Mouse (Mus musculus) heart, embryonic 14.5 days (tissue): ENCODE results near the gene Cbx1. TPM values are rescaled to one million over a fixed set of nuclear protein-coding genes. Genes with fewer than 3 reads are reported as not detected.

Experiments used
- ATAC-seq: fragments of 200-750 bp; cut with Nextera tagmentation; 2 replicates; pipeline ENCODE4 v1.8.0; 2017; ENCODE audit warnings: low read depth, moderate TSS enrichment; ENCODE audit not compliant: insufficient number of reproducible peaks, insufficient read depth, low FRiP score
- H3K27ac ChIP-seq, 2 experiments: fragments of 200-500 bp in 1 of 2; fragments of 300-500 bp in 1 of 2; sonication (generic) in 1 of 2; replicated peaks in 1 of 2; 2 replicates each; pipeline ENCODE4 v1.5.1; 2012 to 2014; ENCODE audit warnings: low read depth in 2 of 2, low read length in 2 of 2, control low read depth in 1 of 2, mild to moderate bottlenecking in 1 of 2, mixed read lengths in 1 of 2; ENCODE audit not compliant: control insufficient read depth in 1 of 2, insufficient read depth in 1 of 2
- H3K27me3 ChIP-seq: fragments of 300-500 bp; sonication (generic); 2 replicates; pipeline ENCODE4 v1.6.1; 2014; ENCODE audit warnings: mild to moderate bottlenecking, low read length, control low read depth; ENCODE audit not compliant: control insufficient read depth, insufficient read depth
- H3K36me3 ChIP-seq: fragments of 300-500 bp; sonication (generic); 2 replicates; pipeline ENCODE4 v1.6.1; 2014; ENCODE audit warnings: mild to moderate bottlenecking, control low read depth, low read length, mixed read lengths; ENCODE audit not compliant: control insufficient read depth, insufficient read depth
- H3K4me1 ChIP-seq, 2 experiments: fragments of 200-500 bp in 1 of 2; fragments of 300-500 bp in 1 of 2; sonication (generic) in 1 of 2; 2 replicates each; pipeline ENCODE4 v1.6.1; 2012 to 2014; ENCODE audit warnings: low read length in 2 of 2, control low read depth in 1 of 2, mixed read lengths in 1 of 2; ENCODE audit not compliant: control insufficient read depth in 2 of 2, insufficient read depth in 2 of 2
- H3K4me2 ChIP-seq: fragments of 300-500 bp; sonication (generic); 2 replicates; pipeline ENCODE4 v1.6.1; 2014; ENCODE audit warnings: mild to moderate bottlenecking, low read length
- H3K4me3 ChIP-seq, 2 experiments: fragments of 200-500 bp in 1 of 2; fragments of 300-500 bp in 1 of 2; sonication (generic) in 1 of 2; 2 replicates each; pipeline ENCODE4 v1.5.1; 2012 to 2014; ENCODE audit warnings: low read length in 2 of 2, mild to moderate bottlenecking in 2 of 2, control low read depth in 1 of 2, low read depth in 1 of 2, moderate library complexity in 1 of 2; ENCODE audit not compliant: control insufficient read depth in 1 of 2, insufficient read depth in 1 of 2
- H3K9ac ChIP-seq: fragments of 300-500 bp; sonication (generic); 2 replicates; pipeline ENCODE4 v1.6.1; 2014; ENCODE audit warnings: mild to moderate bottlenecking, low read length
- H3K9me3 ChIP-seq: fragments of 300-500 bp; sonication (generic); 2 replicates; pipeline ENCODE4 v1.6.1; 2016; ENCODE audit warnings: low read length, control low read depth; ENCODE audit not compliant: control insufficient read depth
- WGBS: fragments of 180-500 bp; shearing (Covaris S2); extraction: QIAGEN DNeasy Blood & Tissue Kit; methylation state at CpG from one replicate; pipeline ENCODE4 v1.1.7; 2014; 5-methylcytosine and 5-hydroxymethylcytosine counted together
- polyA plus RNA-seq: library from polyadenylated mRNA; unstranded; fragments of >200 nt; fragmentation: Nextera tagmentation; extraction: Ambion mirVana; gene quantifications from 2 replicates; pipeline ENCODE4 v1.2.1, GENCODE M21; 2014

Cbx1 gene
- polyA plus RNA-seq, 1 experiment from 2014 or later, result 44.2 TPM

DNA sequence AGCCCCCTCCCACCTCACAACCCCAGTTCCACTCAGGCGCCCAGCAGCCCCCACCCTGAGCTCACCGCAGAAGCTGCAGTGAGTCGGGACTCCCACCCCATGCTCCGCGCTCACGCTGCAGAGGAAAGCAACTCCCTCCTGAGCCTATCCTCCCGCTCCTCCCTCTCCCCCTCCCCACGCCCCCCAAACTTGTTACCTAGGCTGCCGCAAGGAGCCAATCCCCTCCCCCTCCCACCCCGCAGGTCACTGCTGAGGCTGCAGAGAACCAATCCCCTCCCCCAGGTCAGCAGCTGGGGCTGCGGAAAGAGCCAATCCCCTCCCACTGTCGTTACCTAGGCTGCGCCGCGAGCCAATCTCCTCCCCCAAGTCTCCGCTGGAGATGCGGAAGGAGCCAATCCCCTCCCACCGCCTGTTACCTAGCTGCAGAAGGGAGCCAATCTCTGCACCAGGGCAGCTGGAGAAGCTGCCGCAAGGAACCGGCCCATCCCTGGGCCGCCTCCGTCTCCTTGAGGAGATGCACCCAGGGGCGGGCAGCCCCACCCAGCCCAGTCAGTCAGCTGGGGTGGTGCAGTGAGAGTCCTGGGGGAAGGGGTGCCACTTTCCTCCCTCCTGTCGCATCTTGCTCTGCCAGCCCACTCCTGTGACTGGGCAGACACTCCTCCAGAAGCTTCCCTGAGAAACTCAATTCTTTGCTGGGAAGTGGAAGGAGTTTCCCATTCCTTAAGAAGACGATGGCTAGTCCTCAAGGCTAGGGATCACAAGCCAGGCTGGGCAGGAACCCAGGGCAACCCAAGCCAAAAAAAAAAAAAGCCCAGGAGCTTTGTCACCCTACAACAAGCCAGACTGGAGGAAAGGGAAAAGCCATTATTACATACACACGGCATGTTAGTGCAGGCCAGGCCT, 35.2 kb downstream of the Cbx1 start:
- under 1% methylated on average over 24 of the region's 26 CpGs for WGBS
- ATAC-seq, result peak; percentile 77
- Histone ChIP-seq H3K4me2 (peak overlapping the region; percentile 98), H3K4me1 (peaks cover 40 to 60% of the 10 kb centered on the region in 2 experiments), H3K4me3 (peak overlapping the region; percentile 44 to 67), H3K27ac (peak overlapping the region; percentile 77 to 99), H3K27me3 (no peaks in the 10 kb centered on the region), H3K9me3 (no peaks in the 10 kb centered on the region), H3K36me3 (peaks cover 57% of the 10 kb centered on the region), H3K9ac (peak overlapping the region; percentile 73)

DNA sequence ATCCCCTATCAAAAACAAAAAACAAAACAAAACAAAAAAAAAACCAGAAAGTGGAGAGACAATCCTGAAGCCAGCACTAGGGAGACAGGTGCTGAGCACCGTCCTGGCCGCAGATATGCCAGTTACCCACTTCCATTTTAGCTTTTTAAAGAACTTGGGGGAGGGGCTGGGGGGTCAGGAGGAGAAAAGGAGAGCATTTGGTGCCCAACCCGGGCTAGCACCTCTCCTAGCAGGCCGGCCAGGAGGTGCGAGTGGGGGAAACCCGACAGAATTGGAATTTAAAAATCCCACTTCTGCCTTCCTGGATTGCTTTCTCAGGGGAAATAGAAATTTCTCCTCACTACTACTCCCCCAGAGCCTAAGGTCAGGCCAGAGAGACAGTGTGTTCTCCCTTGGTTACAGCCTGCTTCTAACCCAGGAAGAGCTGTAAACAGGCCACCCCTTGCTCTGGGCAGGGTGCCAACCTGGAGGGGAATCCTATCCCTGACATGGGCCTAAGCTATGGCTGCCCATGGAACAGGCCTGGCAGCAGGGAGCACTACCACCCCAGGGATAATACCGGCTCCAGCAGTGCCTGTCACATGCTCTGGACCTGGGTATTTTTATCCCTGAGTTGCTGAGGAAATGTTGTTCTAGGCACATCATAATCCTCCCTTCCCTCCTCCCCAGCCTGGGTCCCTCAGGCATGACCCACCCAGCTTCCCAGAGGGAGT, 36.0 kb downstream of the Cbx1 start:
- ATAC-seq, result peak; percentile 25
- peaks cover 40 to 60% of the 10 kb centered on the region in 2 experiments for H3K4me1 ChIP-seq
- peaks cover 49% of the 10 kb centered on the region for H3K36me3 ChIP-seq

DNA sequence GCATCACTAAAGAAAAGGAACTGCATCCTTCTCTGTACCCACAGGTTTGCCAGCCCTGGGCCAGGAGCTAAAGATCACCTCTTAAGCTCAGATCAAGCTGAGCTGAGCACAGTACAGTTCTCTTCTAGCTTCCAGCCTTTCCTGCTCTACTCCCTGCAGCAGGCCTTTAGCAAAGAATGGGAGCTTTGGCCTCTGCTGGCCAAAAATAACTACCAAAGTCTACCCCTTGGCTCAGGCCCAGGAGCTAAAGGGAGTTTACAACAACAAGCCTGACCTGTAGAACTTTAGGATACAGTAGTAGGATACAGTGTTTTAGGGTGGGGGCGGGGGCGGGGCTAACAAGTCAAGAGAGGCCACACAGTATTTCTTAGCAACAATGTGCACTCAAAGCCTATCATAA, 37.6 kb downstream of the Cbx1 start:
- Histone ChIP-seq H3K9ac (peak overlapping the region; percentile 92), H3K27me3 (no peaks in the 10 kb centered on the region), H3K4me1 (peaks cover 40 to 66% of the 10 kb centered on the region in 2 experiments), H3K27ac (peak overlapping the region; percentile 77 to 99), H3K9me3 (no peaks in the 10 kb centered on the region), H3K36me3 (peaks cover 34% of the 10 kb centered on the region), H3K4me3 (peak overlapping the region; percentile 2 to 67; a peak in 3 of 4 replicates), H3K4me2 (peak overlapping the region; percentile 98)
- ATAC-seq, result no peak
- WGBS, result 68% methylated on average over 2 of the region's 2 CpGs

More for the DNA sequence above, 36.0 kb downstream of the Cbx1 start:
- peak overlapping the region; percentile 7 to 67; a peak in 2 of 4 replicates for H3K4me3 ChIP-seq
- peak overlapping the region; percentile 92 for H3K9ac ChIP-seq
- H3K27me3 ChIP-seq, result no peaks in the 10 kb centered on the region
- peak overlapping the region; percentile 77 to 99 for H3K27ac ChIP-seq
- WGBS, result 19% methylated on average over 7 of the region's 7 CpGs
- H3K4me2 ChIP-seq, result peak overlapping the region; percentile 98
- H3K9me3 ChIP-seq, result no peaks in the 10 kb centered on the region

DNA sequence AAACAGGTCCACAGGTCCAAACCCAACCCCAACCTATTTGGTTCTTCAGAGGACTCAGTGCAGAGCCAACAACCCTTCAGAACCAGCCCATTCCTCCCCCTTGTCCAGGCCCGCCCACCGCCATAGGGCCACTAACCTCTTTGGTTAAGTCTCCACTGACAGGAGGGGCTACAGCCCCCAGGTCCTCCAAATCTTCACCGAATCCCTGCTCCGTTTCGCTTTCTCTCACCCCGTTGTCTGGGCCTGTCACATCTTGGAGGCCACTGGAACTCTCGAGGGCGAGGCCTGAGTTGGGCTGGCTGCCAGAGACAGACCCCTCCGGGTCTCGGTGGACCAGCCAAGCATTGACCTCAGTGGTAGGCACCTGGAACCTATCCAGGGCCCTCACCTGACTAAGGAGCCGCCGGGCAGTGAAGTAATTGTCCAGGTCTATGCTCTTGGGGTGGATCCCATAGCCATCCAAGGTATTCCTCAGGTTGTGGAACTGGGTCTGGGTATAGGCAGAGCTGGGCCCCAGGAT, 38.2 kb downstream of the Cbx1 start:
- Histone ChIP-seq H3K4me1 (peaks cover 40 to 65% of the 10 kb centered on the region in 2 experiments), H3K27ac (peak overlapping the region; percentile 55 to 99), H3K9me3 (no peaks in the 10 kb centered on the region), H3K36me3 (peaks cover 28% of the 10 kb centered on the region), H3K9ac (peak overlapping the region; percentile 92), H3K4me3 (peak overlapping the region; percentile 34 to 67), H3K27me3 (no peaks in the 10 kb centered on the region), H3K4me2 (peak overlapping the region; percentile 98)
- no peak for ATAC-seq
- 53% methylated on average over 12 of the region's 12 CpGs for WGBS

DNA sequence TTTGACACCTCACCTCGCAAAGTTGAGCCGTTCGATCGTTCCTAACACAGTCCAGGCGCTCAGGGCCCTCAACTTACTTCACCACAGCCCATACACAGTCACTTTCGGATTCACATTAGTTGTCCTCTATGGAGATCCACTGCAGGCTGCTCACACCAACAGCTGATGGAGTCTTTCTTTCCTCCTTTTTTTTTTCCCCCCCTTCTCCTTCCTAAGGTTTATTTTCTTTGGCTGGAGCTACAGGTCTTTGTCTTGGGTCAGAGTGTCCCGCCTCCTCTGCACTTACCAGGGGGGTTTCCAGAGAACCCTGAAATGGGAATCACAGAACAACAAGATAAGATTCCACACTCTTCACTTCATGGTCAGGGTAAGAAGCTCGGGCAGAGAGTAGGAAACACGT, 39.0 kb downstream of the Cbx1 start:
- peak overlapping the region; percentile 55 to 99 for H3K27ac ChIP-seq
- H3K9me3 ChIP-seq, result no peaks in the 10 kb centered on the region
- H3K36me3 ChIP-seq, result peaks cover 20% of the 10 kb centered on the region
- peak overlapping the region; percentile 92 for H3K9ac ChIP-seq
- 29% methylated on average over 9 of the region's 9 CpGs for WGBS
- no peak for ATAC-seq
- H3K27me3 ChIP-seq, result no peaks in the 10 kb centered on the region
- peaks cover 39 to 57% of the 10 kb centered on the region in 2 experiments for H3K4me1 ChIP-seq
- peak overlapping the region; percentile 34 to 67 for H3K4me3 ChIP-seq
- H3K4me2 ChIP-seq, result peak overlapping the region; percentile 98

DNA sequence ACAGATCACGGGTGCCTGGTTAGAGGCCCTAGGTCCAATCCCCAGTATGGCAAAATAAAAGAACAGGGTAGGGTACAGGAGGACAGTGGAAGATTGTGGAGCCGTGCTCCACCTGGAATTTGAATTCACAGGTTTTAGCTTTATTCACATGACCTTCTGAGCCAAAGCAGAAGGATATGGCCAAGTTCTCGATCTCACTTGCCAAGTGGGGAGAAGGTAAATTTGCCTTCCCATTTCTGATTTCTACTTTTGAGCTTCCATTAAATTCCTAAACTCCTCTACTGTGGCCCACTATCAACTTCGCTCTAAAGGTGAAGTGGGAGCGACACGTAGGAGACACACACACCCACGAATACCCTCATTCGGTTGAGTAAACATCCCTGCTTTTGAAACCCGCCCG, 40.0 kb downstream of the Cbx1 start:
- H3K4me3 ChIP-seq, result peak overlapping the region; percentile 67 to 79
- WGBS, result 4% methylated on average over 10 of the region's 10 CpGs
- ATAC-seq, result no peak
- peak overlapping the region; percentile 98 for H3K4me2 ChIP-seq
- H3K9me3 ChIP-seq, result no peaks in the 10 kb centered on the region
- H3K36me3 ChIP-seq, result peaks cover 20% of the 10 kb centered on the region
- peak overlapping the region; percentile 92 for H3K9ac ChIP-seq
- no peaks in the 10 kb centered on the region for H3K27me3 ChIP-seq
- H3K4me1 ChIP-seq, result peaks cover 35 to 48% of the 10 kb centered on the region in 2 experiments
- peak overlapping the region; percentile 99 for H3K27ac ChIP-seq

DNA sequence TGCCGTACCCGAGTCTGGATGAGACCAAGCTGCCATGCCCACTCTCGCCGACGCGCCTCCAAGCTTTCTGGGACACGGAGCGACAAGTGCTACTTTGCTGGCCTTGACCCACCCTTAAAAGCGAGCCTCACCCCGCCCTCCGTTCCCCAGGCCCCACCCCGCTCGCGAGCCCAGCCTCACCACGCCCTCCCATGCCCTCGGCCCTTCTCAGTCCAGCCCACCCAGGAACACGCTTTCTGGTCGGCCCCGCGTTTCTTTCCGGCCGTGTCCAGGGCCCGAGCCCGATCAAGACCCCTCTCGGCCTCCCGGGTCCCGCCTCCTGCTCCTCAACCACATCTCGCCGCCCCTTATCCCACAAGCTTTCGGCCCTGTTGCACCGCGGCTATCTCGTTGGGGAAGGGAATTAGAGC, 40.5 kb downstream of the Cbx1 start:
- peak overlapping the region; percentile 98 for H3K4me2 ChIP-seq
- peak overlapping the region; percentile 67 to 79 for H3K4me3 ChIP-seq
- ATAC-seq, result peak; percentile 82
- H3K9me3 ChIP-seq, result no peaks in the 10 kb centered on the region
- peak overlapping the region; percentile 99 for H3K27ac ChIP-seq
- WGBS, result 1% methylated on average over 33 of the region's 33 CpGs
- H3K36me3 ChIP-seq, result peaks cover 20% of the 10 kb centered on the region
- peak overlapping the region; percentile 92 for H3K9ac ChIP-seq
- no peaks in the 10 kb centered on the region for H3K27me3 ChIP-seq
- H3K4me1 ChIP-seq, result peaks cover 32 to 46% of the 10 kb centered on the region in 2 experiments
